Mouse (Mus musculus) stomach, postnatal 0 days (tissue): ENCODE data around the gene BC048562.

Experiments used
- CTCF ChIP-seq: IDR thresholded peaks from 2 replicates; pipeline ENCODE4 v1.5.1; 2016; ENCODE audit warnings: antibody characterized with exemption, low read depth, mild to moderate bottlenecking, moderate library complexity
- EP300 ChIP-seq: optimal IDR thresholded peaks from 2 replicates; pipeline ENCODE3; 2016; ENCODE audit warnings: antibody characterized with exemption

- TF ChIP-seq EP300 (no peak), CTCF (peak; percentile 65)
Observed at GRCm38 (mm10) chr9:108412221-108412620, 24.1 kb upstream of the BC048562 start.
